Mouse (Mus musculus) neutrophil, adult 83 days (primary cell): ENCODE data around the gene Olfr854. TPM values are rescaled to one million over a fixed set of nuclear protein-coding genes. Genes with fewer than 3 reads are reported as not detected.

Experiments used
- total RNA-seq, 2 experiments: library from RNA; stranded (reverse); gene quantifications; one replicate each; pipeline ENCODE4 v1.2.4; 2023

The Olfr854 gene
- not detected for total RNA-seq

GRCm38 (mm10) chr9:19567282-19567681 is at the start of gene Olfr854:
TSS of gene Olfr854 (minus strand) at chr9:19567382.

GRCm38 (mm10) chr9:19582317-19582716 is 15.1 kb upstream of the Olfr854 start, which contains the start of gene Olfr855:
TSS of gene Olfr855 (plus strand) at chr9:19582617.

GRCm38 (mm10) chr9:19540976-19541375 is 26.2 kb downstream of the Olfr854 start, which contains the start of gene Olfr853:
TSS of gene Olfr853 (minus strand) at chr9:19541076.

Other genes starting within 250 kb of the Olfr854 start
- not detected for gene Olfr845, start 230.9 kb downstream of the Olfr854 start, total RNA-seq
- not detected for gene Olfr846, start 203.4 kb downstream of the Olfr854 start, total RNA-seq
- gene Olfr847, start 188.7 kb downstream of the Olfr854 start, total RNA-seq, result not detected
- not detected for gene Olfr849, start 127.1 kb downstream of the Olfr854 start, total RNA-seq
- gene Olfr850, start 89.1 kb downstream of the Olfr854 start, total RNA-seq, result not detected
- gene Olfr851, start 74.1 kb downstream of the Olfr854 start, total RNA-seq, result not detected
- gene Olfr853, start 26.3 kb downstream of the Olfr854 start, total RNA-seq, result not detected
- not detected for gene Olfr855, start 15.2 kb upstream of the Olfr854 start, total RNA-seq
- gene Zfp317, start 54.7 kb upstream of the Olfr854 start, total RNA-seq, result 1 to 10 TPM; 7.5 to 8.6 TPM
- gene Olfr857, start 142.1 kb upstream of the Olfr854 start, total RNA-seq, result not detected
- gene Olfr58, start 212.9 kb upstream of the Olfr854 start, total RNA-seq, result not detected
- gene Olfr859, start 237.5 kb upstream of the Olfr854 start, total RNA-seq, result not detected